Mouse (Mus musculus) forebrain, postnatal 0 days (tissue): Measurements from ENCODE around the gene Ccdc117. TPM values are rescaled to one million over a fixed set of nuclear protein-coding genes. Genes with fewer than 3 reads are reported as not detected.
A peak's percentile ranks its signal among the peaks of the same experiment; 100 is the strongest.

Source experiments
- ATAC-seq: fragments of 200-750 bp; cut with Nextera tagmentation; 2 replicates; pipeline ENCODE4 v1.8.0; 2017; ENCODE audit warnings: mild to moderate bottlenecking, moderate library complexity
- DNase-seq: peaks from one replicate; pipeline ENCODE4 v3.0.0-alpha.2; 2015
- H3K27ac ChIP-seq: fragments of 300-500 bp; sonication (generic); 2 replicates; pipeline ENCODE4 v1.5.1; 2014; ENCODE audit warnings: low read depth, mild to moderate bottlenecking, antibody characterized with exemption, low read length, moderate library complexity, mixed read lengths
- H3K27me3 ChIP-seq: fragments of 300-500 bp; sonication (generic); 2 replicates; pipeline ENCODE4 v1.6.1; 2014; ENCODE audit warnings: mild to moderate bottlenecking, low read length, mixed read lengths; ENCODE audit not compliant: insufficient read depth
- H3K36me3 ChIP-seq: fragments of 300-500 bp; sonication (generic); 2 replicates; pipeline ENCODE4 v1.6.1; 2014; ENCODE audit warnings: mild to moderate bottlenecking, moderate library complexity; ENCODE audit not compliant: insufficient read depth
- H3K4me1 ChIP-seq: fragments of 300-500 bp; sonication (generic); 2 replicates; pipeline ENCODE4 v1.6.1; 2014; ENCODE audit warnings: antibody characterized with exemption; ENCODE audit not compliant: insufficient read depth
- H3K4me2 ChIP-seq: fragments of 300-500 bp; sonication (generic); 2 replicates; pipeline ENCODE4 v1.6.1; 2014; ENCODE audit warnings: low read depth, mild to moderate bottlenecking, moderate library complexity
- H3K4me3 ChIP-seq: fragments of 300-500 bp; sonication (generic); 2 replicates; pipeline ENCODE4 v1.5.1; 2014; ENCODE audit warnings: low read depth, low read length, mixed read lengths
- H3K9ac ChIP-seq: fragments of 300-500 bp; sonication (generic); 2 replicates; pipeline ENCODE4 v1.6.1; 2014; ENCODE audit warnings: mild to moderate bottlenecking
- H3K9me3 ChIP-seq: fragments of 300-500 bp; sonication (generic); 2 replicates; pipeline ENCODE4 v1.6.1; 2016; ENCODE audit warnings: low read length
- CTCF ChIP-seq: sonication (generic); IDR thresholded peaks from 2 replicates; pipeline ENCODE4 v1.5.1; 2016; ENCODE audit warnings: antibody characterized with exemption, control low read depth, low read depth
- WGBS: fragments of 180-500 bp; shearing (Covaris S2); extraction: QIAGEN DNeasy Blood & Tissue Kit; methylation state at CpG from one replicate; pipeline ENCODE4 v1.1.7; 2014; 5-methylcytosine and 5-hydroxymethylcytosine counted together
- polyA plus RNA-seq: library from polyadenylated mRNA; unstranded; fragments of >200 nt; fragmentation: Nextera tagmentation; extraction: Ambion mirVana; gene quantifications from 2 replicates; pipeline ENCODE4 v1.2.1, GENCODE M21; 2015
- total RNA-seq: library from RNA; depleted of rRNA; stranded (reverse); fragments of >200 nt; gene quantifications from 2 replicates; pipeline ENCODE4 v1.2.3, GENCODE M21; 2014; rRNA removed

Ccdc117 gene
- total RNA-seq = 14.4 and 14.7 TPM in 2 replicates
- 6.6 and 7.0 TPM in 2 replicates for polyA plus RNA-seq

DNA sequence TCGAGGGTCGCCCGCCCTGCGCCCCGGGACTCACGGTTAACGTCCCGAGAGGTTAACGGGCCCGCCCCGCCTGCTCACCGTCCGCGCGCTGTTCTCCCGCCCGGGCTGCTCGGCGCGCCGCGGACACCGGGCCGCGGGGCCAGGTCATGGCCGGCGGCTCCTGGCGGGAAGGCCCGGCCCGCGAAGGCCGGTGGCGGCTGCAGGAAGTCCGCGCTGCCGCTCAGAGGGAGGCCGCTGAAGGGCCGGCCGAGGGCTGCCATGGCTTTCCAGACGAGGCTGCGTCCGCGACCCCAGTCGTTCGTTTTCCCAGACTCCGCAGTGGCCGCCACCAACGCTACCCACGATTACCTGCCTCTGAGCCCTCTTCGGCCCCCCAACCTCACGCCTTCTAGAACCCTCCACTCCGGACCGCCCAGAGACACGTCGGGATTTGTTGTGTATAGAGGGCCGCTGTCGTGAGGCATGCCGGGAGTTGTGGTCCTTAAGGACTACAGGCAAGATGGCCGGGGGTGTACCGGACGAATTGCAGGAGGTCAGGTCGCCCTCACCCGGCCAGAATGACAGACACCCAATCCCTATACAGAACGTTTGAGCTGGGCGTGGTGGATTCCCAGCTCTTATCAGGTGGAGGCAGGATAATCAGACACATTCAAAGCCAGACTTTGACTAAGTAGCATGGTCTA, at the start of gene Ccdc117:
Gene Ccdc117 (minus strand): TSS at position 389 of the 683 bp plus-strand sequence.
- peak within 1 kb of the TSS; percentile 74 for H3K9ac ChIP-seq
- ATAC-seq = peak; percentile 99
- peak within 1 kb of the TSS; percentile 93 for H3K4me3 ChIP-seq
- DNase-seq = peak; percentile 86
- 2% methylated on average over 62 of the region's 65 CpGs for whole genome bisulfite sequencing
- no peaks in the 10 kb centered on the region for H3K9me3 ChIP-seq
- no peaks in the 10 kb centered on the region for H3K36me3 ChIP-seq
- 0 out of 2 replicates have a peak, but pooled peaks have one; percentile 25 for TF ChIP-seq CTCF
- H3K27ac ChIP-seq = peak within 1 kb of the TSS; percentile 35; the same call in 1 of the 2 replicates
- peaks cover 9% of the 10 kb centered on the region; the same call in 1 of the 2 replicates for H3K4me1 ChIP-seq
- peak within 1 kb of the TSS; percentile 73 for H3K4me2 ChIP-seq
- no peaks in the 10 kb centered on the region for H3K27me3 ChIP-seq

- no peak overlapping the region for H3K27ac ChIP-seq
- no peak overlapping the region for H3K4me2 ChIP-seq
- H3K9ac ChIP-seq = no peak overlapping the region
- H3K9me3 ChIP-seq = no peaks in the 10 kb centered on the region
- no peak for TF ChIP-seq CTCF
- no peaks in the 10 kb centered on the region for H3K4me1 ChIP-seq
- DNase-seq (no peak), ATAC-seq (no peak)
- no peak overlapping the region for H3K4me3 ChIP-seq
- no peaks in the 10 kb centered on the region for H3K36me3 ChIP-seq
- H3K27me3 ChIP-seq = no peaks in the 10 kb centered on the region
- 59% methylated on average over 6 of the region's 6 CpGs for WGBS
Measured at GRCm38 (mm10) chr11:5575046-5575445, 33.1 kb upstream of the Ccdc117 start.

- Histone ChIP-seq H3K4me1 (no peaks in the 10 kb centered on the region), H3K9me3 (no peaks in the 10 kb centered on the region), H3K36me3 (no peaks in the 10 kb centered on the region), H3K27ac (no peak overlapping the region), H3K9ac (no peak overlapping the region), H3K27me3 (no peaks in the 10 kb centered on the region), H3K4me2 (no peak overlapping the region), H3K4me3 (no peak overlapping the region)
- 82% methylated on average over 2 of the region's 2 CpGs for WGBS
- TF ChIP-seq CTCF = no peak
- DNase-seq (no peak), ATAC-seq (no peak)
Measured at GRCm38 (mm10) chr11:5573821-5574220, 31.8 kb upstream of the Ccdc117 start.

- Histone ChIP-seq H3K36me3 (no peaks in the 10 kb centered on the region), H3K4me2 (no peak overlapping the region), H3K4me1 (no peaks in the 10 kb centered on the region), H3K27me3 (no peaks in the 10 kb centered on the region), H3K9me3 (no peaks in the 10 kb centered on the region), H3K9ac (no peak overlapping the region), H3K27ac (no peak overlapping the region), H3K4me3 (no peak overlapping the region)
- TF ChIP-seq CTCF = no peak
- DNase-seq = no peak
- whole genome bisulfite sequencing = 91% methylated on average over 4 of the region's 4 CpGs
- ATAC-seq = no peak
Measured at GRCm38 (mm10) chr11:5571856-5572255, 29.9 kb upstream of the Ccdc117 start.

DNA sequence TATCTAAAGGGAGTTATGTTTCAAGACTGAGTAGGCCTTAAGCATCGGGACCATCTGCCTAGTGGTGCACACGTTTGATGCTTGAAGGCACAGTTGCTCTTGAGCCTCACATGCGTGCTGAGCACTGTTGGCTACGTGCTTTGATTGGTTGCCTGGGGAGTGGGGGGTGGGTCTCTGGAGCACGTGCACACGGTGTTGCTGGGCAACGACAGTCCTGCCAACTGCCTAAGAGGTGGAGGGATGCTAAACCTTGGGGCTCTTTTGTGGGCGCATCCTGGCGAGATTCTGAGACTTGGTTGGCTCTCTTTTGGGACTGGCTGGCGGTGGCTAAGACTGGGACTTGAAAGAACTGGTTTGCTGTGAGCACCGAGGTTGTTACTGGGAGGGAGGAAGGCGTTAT, 27.5 kb upstream of the Ccdc117 start, which contains the start of gene Ankrd36:
Gene Ankrd36 (plus strand): TSS at position 211 of the 400 bp plus-strand sequence.
- Histone ChIP-seq H3K4me1 (no peaks in the 10 kb centered on the region), H3K27ac (no peak within 1 kb of the TSS), H3K4me2 (no peak within 1 kb of the TSS), H3K27me3 (no peaks in the 10 kb centered on the region), H3K9me3 (no peaks in the 10 kb centered on the region), H3K36me3 (no peaks in the 10 kb centered on the region), H3K9ac (no peak within 1 kb of the TSS), H3K4me3 (no peak within 1 kb of the TSS)
- no peak for TF ChIP-seq CTCF
- ATAC-seq = no peak
- no peak for DNase-seq
- 70% methylated on average over 12 of the region's 12 CpGs for WGBS

DNA sequence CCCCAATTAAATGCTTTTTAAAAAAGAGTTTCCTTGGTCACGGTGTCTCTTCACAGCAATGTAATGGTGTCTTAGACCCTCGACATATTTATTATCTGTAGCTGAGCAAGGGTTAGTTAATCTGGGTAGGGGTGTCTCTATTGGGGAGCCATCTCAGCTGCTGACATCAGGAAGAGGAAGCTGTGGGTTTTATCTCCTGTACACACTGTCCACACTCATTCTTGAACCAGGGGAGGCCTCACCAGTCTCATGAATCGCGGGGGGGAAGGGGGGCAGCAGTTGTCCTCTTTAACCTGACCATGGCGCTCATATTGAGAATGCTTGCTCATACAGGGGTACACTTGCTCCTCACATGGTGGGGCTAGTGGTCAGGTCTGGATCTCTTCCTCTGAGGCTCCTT, 26.1 kb upstream of the Ccdc117 start:
- 92% methylated on average over 5 of the region's 5 CpGs for WGBS
- H3K36me3 ChIP-seq = no peaks in the 10 kb centered on the region

DNA sequence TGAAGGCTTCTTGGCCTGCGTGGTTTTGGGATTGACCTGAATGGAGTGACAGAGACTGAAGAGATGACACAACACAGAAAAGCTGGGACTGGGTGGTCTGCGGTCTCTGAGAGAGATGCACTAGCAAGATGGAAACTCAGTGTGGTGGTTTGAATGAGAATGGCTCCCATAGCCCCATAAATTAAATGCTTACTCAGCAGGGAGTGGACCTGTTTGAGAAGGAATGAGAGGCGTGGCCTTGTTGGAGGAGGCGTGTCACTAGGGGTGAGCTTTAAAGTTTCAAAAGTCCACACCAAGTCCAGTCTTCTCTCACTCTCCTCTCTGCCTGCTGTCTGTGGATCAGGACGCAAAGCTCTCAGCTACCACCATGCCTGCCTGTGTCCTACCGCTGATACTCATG, 25.7 kb upstream of the Ccdc117 start:
- no peak overlapping the region for H3K9ac ChIP-seq
- no peak overlapping the region for H3K27ac ChIP-seq
- DNase-seq (no peak), ATAC-seq (no peak)
- H3K4me2 ChIP-seq = no peak overlapping the region
- no peaks in the 10 kb centered on the region for H3K27me3 ChIP-seq
- H3K4me1 ChIP-seq = no peaks in the 10 kb centered on the region
- H3K36me3 ChIP-seq = no peaks in the 10 kb centered on the region
- no peak for TF ChIP-seq CTCF
- H3K4me3 ChIP-seq = no peak overlapping the region
- no peaks in the 10 kb centered on the region for H3K9me3 ChIP-seq
- WGBS = 94% methylated on average over 6 of the region's 6 CpGs

More for the DNA sequence above, 26.1 kb upstream of the Ccdc117 start:
- ATAC-seq = no peak
- H3K4me3 ChIP-seq = no peak overlapping the region
- no peak for DNase-seq
- H3K27ac ChIP-seq = no peak overlapping the region
- H3K9me3 ChIP-seq = no peaks in the 10 kb centered on the region
- H3K4me1 ChIP-seq = no peaks in the 10 kb centered on the region
- no peak overlapping the region for H3K9ac ChIP-seq
- no peak for TF ChIP-seq CTCF
- no peak overlapping the region for H3K4me2 ChIP-seq
- H3K27me3 ChIP-seq = no peaks in the 10 kb centered on the region
